Mouse (Mus musculus) lung, postnatal 25 days (tissue): ENCODE measurements around the gene Fam131b.

Experiments used
- DNase-seq: peaks from one replicate; pipeline ENCODE4 v3.0.0; 2022; ENCODE audit warnings: low spot score

The Fam131b gene

DNA sequence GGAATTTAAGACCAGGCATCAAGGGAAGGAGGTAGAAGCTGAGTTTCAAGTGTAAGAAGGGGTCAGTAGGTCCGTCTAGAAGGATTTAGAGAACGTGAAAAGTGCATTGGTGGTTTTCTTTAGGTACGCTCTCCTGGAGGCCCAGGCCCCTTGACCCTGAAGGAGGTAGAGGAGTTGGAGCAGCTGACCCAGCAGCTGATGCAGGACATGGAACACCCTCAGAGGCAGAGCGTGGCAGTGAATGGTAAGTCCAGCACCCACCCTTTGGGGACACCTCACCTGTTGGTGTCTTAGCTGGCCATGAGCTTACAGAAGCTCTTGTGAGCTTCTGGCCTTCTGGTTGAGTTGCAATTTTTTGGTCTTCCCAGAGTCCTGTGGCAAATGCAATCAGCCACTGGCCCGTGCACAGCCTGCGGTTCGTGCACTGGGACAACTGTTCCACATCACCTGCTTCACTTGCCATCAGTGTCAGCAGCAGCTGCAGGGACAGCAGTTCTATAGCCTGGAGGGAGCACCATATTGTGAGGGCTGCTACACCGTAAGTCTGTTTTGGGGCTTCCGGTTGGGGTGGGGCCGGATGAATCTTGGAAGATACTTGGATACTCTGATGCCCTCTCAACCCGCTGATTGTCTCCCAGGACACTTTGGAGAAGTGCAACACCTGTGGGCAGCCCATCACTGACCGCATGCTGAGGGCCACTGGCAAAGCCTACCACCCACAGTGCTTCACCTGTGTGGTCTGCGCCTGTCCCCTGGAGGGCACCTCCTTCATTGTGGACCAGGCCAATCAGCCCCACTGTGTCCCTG lies 31.6 kb upstream of the Fam131b start:
- no peak for DNase-seq

DNA sequence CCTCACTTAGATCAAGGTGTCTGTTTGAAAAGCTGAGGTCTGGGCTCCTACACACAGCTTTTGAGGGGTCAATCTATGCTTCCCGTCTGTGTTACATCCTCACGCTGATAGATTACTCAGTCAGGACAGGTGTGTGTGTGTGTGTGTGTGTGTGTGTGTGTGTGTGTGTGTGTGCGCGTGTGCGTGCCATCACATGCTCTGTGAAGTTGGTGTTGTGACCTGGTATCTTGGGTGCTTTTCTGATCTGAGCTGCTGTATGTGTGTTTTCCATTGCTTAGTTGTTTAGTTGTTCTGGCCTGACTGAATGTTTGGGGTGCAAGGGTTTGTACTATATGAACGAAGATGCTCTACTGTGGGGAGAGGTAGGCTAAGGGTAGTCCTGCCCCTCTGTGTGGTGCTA lies 30.9 kb upstream of the Fam131b start:
- no peak for DNase-seq

DNA sequence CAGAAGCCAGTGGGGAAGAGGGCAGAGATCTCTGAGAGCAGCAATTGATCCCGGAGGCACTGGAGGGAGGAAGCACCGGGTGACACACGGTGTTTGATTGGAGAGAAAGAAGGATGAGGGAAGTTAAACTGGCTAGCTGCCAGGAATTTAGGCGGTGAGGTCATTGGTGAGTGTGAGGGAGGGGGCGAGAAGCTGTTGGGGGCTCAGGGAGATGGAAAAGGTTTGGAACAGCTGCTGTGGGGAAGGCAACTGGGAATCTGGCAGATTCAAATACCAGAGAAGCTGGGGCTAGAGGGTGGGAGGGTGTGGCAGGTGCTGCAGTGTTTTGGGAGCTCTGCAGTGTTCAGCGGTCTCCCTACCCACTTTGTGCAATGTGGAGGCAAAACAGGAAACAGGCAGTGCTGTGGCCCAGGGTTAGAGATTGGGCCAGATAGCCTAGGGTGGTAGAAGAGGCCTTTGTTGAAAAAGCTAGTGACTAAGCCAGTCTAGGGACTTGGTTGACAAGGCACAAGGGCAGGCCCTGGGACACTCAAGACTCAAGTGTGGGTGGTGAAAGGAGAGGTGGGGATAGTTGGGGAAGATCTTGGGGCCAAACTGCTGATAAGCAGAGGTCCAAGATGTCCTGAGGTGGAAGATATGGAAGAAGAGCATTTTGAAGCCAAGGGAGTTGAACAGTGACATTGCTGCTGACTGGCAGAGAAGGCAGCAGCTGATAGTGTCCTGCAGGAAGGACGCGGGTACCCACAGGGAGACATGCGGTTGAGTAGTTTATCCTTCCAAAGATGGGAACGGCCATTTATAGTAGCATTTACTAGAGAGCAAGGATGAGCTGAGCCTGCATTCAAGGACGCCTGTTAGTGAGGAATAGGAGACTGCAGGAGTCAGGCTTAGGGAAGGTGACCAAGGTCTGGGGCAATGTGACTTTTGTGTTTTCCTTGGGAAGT lies 29.9 kb upstream of the Fam131b start:
- peak; percentile 43 for DNase-seq

DNA sequence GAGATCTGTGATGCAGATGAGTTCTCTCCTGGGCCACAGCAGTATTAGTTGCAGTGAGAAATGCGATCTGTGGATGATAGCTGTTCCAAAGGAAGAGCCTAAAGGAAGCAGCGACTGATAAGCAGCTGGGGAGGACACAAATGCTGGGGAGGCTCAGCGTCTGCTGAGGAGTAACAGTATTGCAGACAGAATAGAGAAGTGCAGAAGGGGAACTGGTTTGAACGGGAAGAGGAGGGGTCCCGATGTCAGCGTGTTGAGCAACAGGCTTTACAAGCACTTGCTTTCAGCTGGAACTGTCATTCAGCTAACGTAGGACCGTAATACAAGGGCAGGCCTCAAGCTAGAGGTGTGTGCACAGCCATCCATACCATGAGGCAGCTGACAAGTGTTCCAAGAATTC lies 28.7 kb upstream of the Fam131b start:
- peak; percentile 58 for DNase-seq

GRCm38 (mm10) chr6:42352486-42352846 lies 28.0 kb upstream of the Fam131b start:
- DNase-seq, result no peak

- peak; percentile 53 for DNase-seq
Observed at GRCm38 (mm10) chr6:42351776-42352485, 27.5 kb upstream of the Fam131b start.

DNA sequence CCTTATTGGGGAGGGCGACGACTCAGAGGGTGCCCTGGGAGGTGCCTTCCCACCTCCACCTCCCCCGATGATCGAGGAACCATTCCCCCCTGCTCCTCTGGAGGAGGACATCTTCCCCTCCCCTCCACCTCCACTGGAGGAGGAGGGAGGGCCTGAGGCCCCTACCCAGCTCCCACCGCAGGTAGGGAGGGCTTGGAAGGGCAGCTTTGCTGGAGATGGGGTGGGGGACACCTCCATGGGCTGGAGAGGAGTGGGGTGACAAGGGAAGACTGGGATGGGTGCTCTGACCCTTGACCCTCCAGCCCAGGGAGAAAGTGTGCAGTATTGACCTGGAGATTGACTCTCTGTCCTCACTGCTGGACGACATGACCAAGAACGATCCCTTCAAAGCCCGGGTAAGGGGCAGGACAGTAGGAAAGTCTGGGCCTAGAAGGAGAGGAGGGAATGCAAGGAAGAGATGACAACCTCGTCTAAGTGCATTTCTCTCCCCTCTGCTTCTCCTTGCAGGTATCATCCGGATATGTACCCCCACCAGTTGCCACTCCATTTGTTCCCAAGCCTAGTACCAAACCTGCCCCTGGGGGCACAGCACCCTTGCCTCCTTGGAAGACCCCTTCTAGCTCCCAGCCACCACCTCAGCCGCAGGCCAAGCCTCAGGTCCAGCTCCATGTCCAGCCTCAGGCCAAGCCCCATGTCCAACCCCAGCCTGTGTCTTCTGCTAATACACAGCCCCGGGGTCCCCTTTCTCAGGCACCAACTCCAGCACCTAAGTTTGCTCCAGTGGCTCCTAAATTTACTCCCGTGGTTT lies 26.7 kb upstream of the Fam131b start:
- DNase-seq, result no peak

DNA sequence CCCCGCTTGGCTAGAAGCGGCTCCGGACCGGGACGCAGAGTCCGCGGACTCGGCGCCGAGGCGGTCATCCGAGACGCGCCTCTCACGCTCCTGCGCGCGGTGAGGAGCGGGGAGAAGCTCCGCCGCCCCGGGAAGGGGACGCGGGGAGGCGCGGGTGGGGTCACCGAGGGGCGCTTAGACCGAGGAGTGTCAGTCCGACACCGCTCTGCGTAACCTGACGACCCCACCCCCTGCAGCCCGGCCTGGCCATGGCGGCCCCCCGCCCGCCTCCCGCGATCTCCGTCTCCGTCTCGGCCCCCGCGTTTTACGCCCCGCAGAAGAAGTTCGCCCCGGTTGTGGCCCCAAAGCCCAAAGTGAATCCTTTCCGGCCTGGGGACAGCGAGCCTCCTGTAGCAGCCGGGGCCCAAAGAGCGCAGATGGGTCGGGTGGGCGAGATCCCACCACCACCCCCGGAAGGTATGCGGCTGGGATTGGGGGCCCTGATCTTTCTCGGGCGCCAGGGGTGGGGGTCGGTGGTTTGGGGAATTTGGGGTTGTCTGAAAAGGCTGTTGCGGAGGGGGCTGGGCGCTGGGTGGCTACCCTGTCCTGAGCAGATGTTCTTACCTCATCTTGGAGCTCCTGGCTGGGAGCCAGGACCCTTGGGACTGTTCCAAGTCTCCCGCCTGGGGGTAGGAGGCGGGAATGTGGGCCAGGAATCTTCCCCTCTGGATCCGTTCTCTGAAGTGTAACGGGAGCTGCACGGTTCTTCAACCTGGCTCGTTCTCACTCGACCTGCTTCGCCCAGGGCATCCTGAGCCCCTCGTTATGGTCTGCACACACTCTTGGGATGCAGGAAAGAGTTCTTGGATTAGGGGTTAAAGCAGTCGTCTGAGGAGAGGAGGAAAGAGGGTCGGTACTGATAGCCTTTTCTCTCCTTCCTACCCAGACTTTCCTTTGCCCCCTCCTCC lies 25.9 kb upstream of the Fam131b start:
- peak; percentile 74 for DNase-seq

- DNase-seq, result peak; percentile 96
Observed at GRCm38 (mm10) chr6:42349426-42350020, 25.1 kb upstream of the Fam131b start, which contains the start of gene Zyx. Gene Zyx, plus strand, starts transcription at chr6:42349630.

GRCm38 (mm10) chr6:42349006-42349425 lies 24.6 kb upstream of the Fam131b start:
- peak; percentile 86 for DNase-seq

DNA sequence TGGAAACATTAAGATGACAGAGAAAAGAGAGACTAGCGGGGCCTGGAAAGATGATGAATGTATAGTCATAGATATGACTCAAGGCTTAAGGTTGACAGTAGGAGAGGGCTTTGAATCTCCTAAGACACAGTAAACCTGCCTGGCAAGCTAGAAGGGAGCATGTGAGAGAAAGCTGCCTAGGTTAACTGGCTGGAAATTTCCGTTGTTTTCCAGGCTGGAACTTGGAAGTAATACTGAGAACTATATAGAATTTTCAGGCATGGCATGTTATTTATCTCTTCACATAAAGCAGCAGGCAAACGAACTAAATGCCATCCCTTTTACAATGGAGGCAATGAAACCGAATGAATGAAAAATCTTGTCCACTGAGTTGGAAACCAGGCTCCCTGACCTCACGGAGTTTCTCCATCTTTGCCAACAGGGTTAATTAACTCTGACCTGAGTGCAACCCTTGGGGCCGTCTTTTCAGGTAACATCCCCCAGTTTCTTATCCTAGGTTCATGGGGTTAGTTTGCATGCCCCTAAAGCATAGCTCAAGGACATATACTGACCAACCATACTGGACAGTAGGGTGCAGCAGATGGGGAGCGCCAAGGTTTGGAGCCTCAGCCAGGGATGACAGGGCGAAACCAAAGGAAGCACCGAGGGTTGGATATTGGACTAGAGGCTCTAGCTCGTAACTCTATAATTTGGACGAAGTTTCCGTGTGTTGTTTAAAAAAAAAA lies 24.0 kb upstream of the Fam131b start:
- no peak for DNase-seq

- DNase-seq, result no peak
Observed at GRCm38 (mm10) chr6:42344255-42344654, 19.8 kb upstream of the Fam131b start.

- DNase-seq, result no peak
Observed at GRCm38 (mm10) chr6:42343361-42344120, 19.1 kb upstream of the Fam131b start.

DNA sequence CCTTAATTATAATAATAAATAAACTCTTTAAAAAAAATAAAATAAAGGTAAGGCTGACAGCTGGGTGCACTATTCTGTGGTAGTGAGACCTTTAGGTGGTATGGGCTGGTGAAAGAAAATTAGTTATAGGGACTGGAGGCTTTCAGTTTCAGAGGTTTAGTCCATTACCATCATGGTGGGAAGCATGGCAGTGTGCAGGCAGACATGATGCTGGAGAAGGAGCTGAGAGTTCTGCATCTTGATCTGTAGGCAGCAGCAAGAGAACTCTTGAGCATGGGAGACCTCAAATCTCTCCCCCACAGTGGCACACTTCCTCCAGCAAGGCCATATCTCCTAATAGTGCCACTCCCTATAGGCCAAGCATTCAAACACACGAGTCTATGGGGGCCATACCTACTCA lies 17.7 kb upstream of the Fam131b start:
- no peak for DNase-seq

DNA sequence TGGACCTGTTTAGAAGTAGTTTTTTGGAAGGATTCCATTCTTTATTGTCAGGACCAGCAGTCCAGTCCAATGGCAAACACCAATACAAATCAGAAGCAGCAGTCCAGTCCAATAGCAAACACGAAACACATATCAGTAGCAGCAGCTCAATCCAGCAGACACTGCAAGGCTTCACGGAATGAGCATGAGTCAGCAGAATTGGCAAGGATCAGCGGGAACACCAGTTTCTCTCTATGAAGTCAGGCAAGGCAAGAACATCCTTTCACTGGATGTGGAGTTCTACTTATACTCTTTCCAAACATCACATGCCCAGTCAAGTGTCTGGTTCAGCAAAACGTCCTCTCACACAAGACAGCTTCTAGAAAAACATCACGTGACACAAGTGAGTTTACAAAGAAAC lies 15.5 kb upstream of the Fam131b start:
- DNase-seq, result no peak

DNA sequence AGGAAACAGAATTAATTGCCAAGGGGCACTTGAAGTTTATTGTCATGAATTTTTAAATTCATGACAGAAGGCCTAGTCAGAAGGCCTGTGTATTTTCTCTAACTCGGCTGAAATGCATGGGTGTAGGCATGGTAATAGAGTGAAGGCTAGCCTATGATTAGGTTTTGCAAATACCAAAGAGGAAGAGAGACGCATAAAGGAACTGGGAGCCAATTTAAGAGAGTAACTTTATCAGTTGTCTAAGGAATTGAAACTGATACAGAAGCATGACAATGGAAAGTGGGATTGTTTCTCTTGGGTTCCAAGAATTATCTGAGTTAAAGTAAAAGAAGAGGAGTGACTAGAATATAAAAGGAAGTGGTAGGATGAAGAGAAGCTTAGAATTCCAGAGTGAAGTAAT lies 14.7 kb upstream of the Fam131b start:
- no peak for DNase-seq

GRCm38 (mm10) chr6:42330946-42331345 lies 6.5 kb upstream of the Fam131b start:
- DNase-seq, result no peak

DNA sequence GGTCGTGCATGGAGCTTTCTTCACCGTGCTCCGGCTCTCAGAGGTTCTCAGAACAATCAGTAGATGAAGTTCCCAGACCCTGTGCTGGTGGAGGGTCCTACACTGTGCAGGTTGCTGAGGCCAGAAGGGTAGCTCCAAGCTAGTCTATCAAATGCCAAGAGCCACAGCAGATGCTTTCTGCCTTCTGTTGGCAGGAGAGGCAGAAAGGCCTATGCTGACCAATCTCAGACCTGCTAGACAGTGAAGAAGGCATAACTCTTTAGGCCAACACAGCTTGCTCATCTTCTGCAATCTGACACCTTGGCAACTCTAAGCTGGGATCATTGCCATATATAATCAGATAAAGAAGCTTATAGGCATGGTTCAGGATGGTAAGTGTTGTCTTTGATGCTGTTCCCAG lies 5.8 kb upstream of the Fam131b start:
- no peak for DNase-seq

GRCm38 (mm10) chr6:42328757-42329156 lies 4.3 kb upstream of the Fam131b start:
- DNase-seq, result no peak
